Mouse (Mus musculus) ES-E14 (cell line): Measurements from ENCODE around the gene Stpg4.

Experiments used
- CHD2 ChIP-seq: IDR thresholded peaks from 2 replicates; pipeline ENCODE4 v1.6.1; 2014; ENCODE audit warnings: mild to moderate bottlenecking, low read depth, low read length, inconsistent platforms
- MAFK ChIP-seq: IDR thresholded peaks from 2 replicates; pipeline ENCODE4 v1.6.1; 2014; ENCODE audit warnings: mild to moderate bottlenecking, low read depth, low read length, inconsistent platforms; ENCODE audit not compliant: insufficient read depth
- ZC3H11A ChIP-seq: IDR thresholded peaks from 2 replicates; pipeline ENCODE4 v1.6.1; 2012; ENCODE audit warnings: low read depth, mild to moderate bottlenecking, inconsistent platforms, low read length, borderline replicate concordance
- ZNF384 ChIP-seq: IDR thresholded peaks from 2 replicates; pipeline ENCODE4 v1.6.1; 2012; ENCODE audit warnings: low read depth, low read length, inconsistent platforms

- TF ChIP-seq ZNF384 (no peak), ZC3H11A (no peak), MAFK (no peak), CHD2 (no peak)
Observed at GRCm38 (mm10) chr17:87406646-87407045, 20.9 kb downstream of the Stpg4 start.
